Comparison of ENCODE assay signal across 19 mouse cellular contexts in the genomic region with DNA sequence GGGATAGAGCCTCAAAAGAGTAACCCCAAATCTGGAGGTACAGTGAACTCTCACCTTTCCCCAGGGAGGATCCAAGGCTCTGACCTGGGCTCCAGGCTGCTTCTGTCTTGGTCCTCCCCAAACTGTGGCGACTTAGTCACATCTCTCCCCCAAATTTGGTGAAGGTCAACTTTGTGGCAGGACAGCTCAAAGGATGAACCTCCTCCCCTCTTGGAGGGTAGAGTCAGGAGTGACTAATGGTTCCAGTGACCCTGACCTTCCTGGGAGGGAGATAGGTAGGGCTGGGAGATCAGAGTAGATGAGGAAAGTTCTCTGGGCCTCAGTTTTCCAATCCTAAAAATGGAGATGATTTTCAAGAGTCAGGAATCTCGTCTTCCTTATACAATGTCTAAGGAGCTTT. TPM values are rescaled to one million over a fixed set of nuclear protein-coding genes. Genes with fewer than 3 reads are reported as not detected.
"Had no signal": no experiment of that assay in that cellular context is flagged by ENCODE, and none has a peak within 500 bp of the region (broad histone marks: within the 10 kb centered on the region; RNA-seq: fewer than 3 reads in every experiment).

No protein-coding gene starts in this region.

- H3K27me3 ChIP-seq: lung, embryonic 15.5 days; midbrain, embryonic 13.5 days; midbrain, embryonic 15.5 days; neural tube, embryonic 12.5 days; stomach, embryonic 15.5 days had no signal

- ATAC-seq: lung, postnatal 0 days; midbrain, embryonic 13.5 days; midbrain, embryonic 15.5 days had no signal

- H3K9ac ChIP-seq: lung, embryonic 15.5 days; midbrain, embryonic 13.5 days; midbrain, embryonic 15.5 days; neural tube, embryonic 12.5 days; stomach, embryonic 15.5 days had no signal

- H3K4me1 ChIP-seq: lung, embryonic 15.5 days; megakaryocyte, embryonic 14.5 days; midbrain, embryonic 13.5 days; midbrain, embryonic 15.5 days; neural tube, embryonic 12.5 days; stomach, embryonic 15.5 days had no signal

- H3K4me2 ChIP-seq: lung, embryonic 15.5 days; midbrain, embryonic 11.5 days; midbrain, embryonic 13.5 days; midbrain, embryonic 15.5 days; neural tube, embryonic 12.5 days; stomach, embryonic 15.5 days had no signal

- H3K27ac ChIP-seq: lung, embryonic 15.5 days; macrophage; midbrain, embryonic 13.5 days; midbrain, embryonic 15.5 days; neural tube, embryonic 12.5 days; stomach, embryonic 15.5 days; stomach, postnatal 0 days had no signal

- DNase-seq: lung, adult 2 months; lung, postnatal 14 days; lung, postnatal 36 days; right cerebral cortex, postnatal 14 days; thymus, adult 2 months; thymus, postnatal 25 days; thymus, postnatal 4 days had no signal

- H3K4me3 ChIP-seq: lung, embryonic 15.5 days; megakaryocyte, embryonic 14.5 days; midbrain, embryonic 13.5 days; midbrain, embryonic 15.5 days; neural tube, embryonic 12.5 days; stomach, embryonic 15.5 days had no signal

- H3K9me3 ChIP-seq: lung, embryonic 15.5 days; megakaryocyte, embryonic 14.5 days; midbrain, embryonic 13.5 days; midbrain, embryonic 15.5 days; neural tube, embryonic 12.5 days; stomach, embryonic 15.5 days had no signal

RNA-seq across cellular contexts. Expression of gene Pglyrp2, which starts 45.2 kb away (rescaled TPM):
- total RNA-seq: midbrain, postnatal 0 days had no signal
- polyA plus RNA-seq: macrophage; midbrain, embryonic 11.5 days; midbrain, embryonic 13.5 days; midbrain, embryonic 15.5 days; midbrain, postnatal 0 days; neural tube, embryonic 12.5 days; neural tube, embryonic 14.5 days had no signal
